Mouse (Mus musculus) small intestine, adult 2 months (tissue): ENCODE measurements around the gene Galnt6. TPM values are rescaled to one million over a fixed set of nuclear protein-coding genes. Genes with fewer than 3 reads are reported as not detected.

Experiments
- H3K27ac ChIP-seq: fragments of 200-500 bp; 2 replicates; pipeline ENCODE4 v1.5.1; 2012; ENCODE audit warnings: low read depth, low read length, control low read depth, inconsistent platforms; ENCODE audit not compliant: insufficient read depth
- H3K27me3 ChIP-seq: fragments of 200-500 bp; 2 replicates; pipeline ENCODE4 v1.6.1; 2012; ENCODE audit warnings: mild to moderate bottlenecking, moderate library complexity, low read length, inconsistent platforms; ENCODE audit not compliant: control insufficient read depth, insufficient read depth
- H3K36me3 ChIP-seq: fragments of 200-500 bp; 2 replicates; pipeline ENCODE4 v1.6.1; 2012; ENCODE audit warnings: mild to moderate bottlenecking, low read length, control low read depth, inconsistent platforms; ENCODE audit not compliant: control insufficient read depth, insufficient read depth
- H3K4me1 ChIP-seq: fragments of 200-500 bp; 2 replicates; pipeline ENCODE4 v1.6.1; 2012; ENCODE audit warnings: low read length, inconsistent platforms, mixed read lengths; ENCODE audit not compliant: control insufficient read depth, insufficient read depth, insufficient read length
- H3K4me3 ChIP-seq: fragments of 200-500 bp; 2 replicates; pipeline ENCODE4 v1.5.1; 2012; ENCODE audit warnings: low read depth, mild to moderate bottlenecking, control low read depth, inconsistent platforms, low read length, moderate library complexity
- CTCF ChIP-seq: fragments of 200-500 bp; IDR thresholded peaks from 2 replicates; pipeline ENCODE4 v1.5.1; 2012; ENCODE audit warnings: low read depth, mild to moderate bottlenecking, control low read depth, inconsistent platforms, low read length, moderate library complexity, mixed read lengths; ENCODE audit not compliant: insufficient replicate concordance, insufficient read length; ENCODE audit errors: extremely low read depth
- POLR2A ChIP-seq: fragments of 200-500 bp; IDR thresholded peaks from 2 replicates; pipeline ENCODE4 v1.6.1; 2012; ENCODE audit warnings: low read depth, mild to moderate bottlenecking, control low read depth, inconsistent platforms, low read length, moderate library complexity
- WGBS: fragments of 180-500 bp; shearing (Covaris S2); methylation state at CpG from one replicate; pipeline ENCODE4 v1.1.7; 2018; 5-methylcytosine and 5-hydroxymethylcytosine counted together
- polyA plus RNA-seq: library from polyadenylated mRNA; depleted of rRNA; stranded (reverse); fragments of >200 nt; gene quantifications from 2 replicates; pipeline ENCODE4 v1.2.3, GENCODE M21; 2012

Gene Galnt6
- polyA plus RNA-seq, 1 experiment = 73.0 TPM

- no peaks in the 10 kb centered on the region for H3K36me3 ChIP-seq
- H3K4me1 ChIP-seq = peaks cover 38% of the 10 kb centered on the region
- no peaks in the 10 kb centered on the region for H3K27me3 ChIP-seq
- H3K27ac ChIP-seq = peak overlapping the region; percentile 96
- H3K4me3 ChIP-seq = peak overlapping the region; percentile 43
- TF ChIP-seq CTCF (no peak), POLR2A (no peak)
- WGBS = 15% methylated on average over 6 of the region's 6 CpGs
Measured at GRCm38 (mm10) chr15:100667420-100667819, 61.8 kb downstream of the Galnt6 start.

GRCm38 (mm10) chr15:100666851-100667250, 62.3 kb downstream of the Galnt6 start:
- WGBS = 14% methylated on average over 12 of the region's 12 CpGs
- TF ChIP-seq POLR2A (peak; percentile 25; the same call in 1 of the 2 replicates), CTCF (no peak)

GRCm38 (mm10) chr15:100666219-100666696, 62.9 kb downstream of the Galnt6 start:
- TF ChIP-seq POLR2A (0 out of 2 replicates have a peak, but pooled peaks have one; percentile 21), CTCF (no peak)
- H3K27ac ChIP-seq = peak overlapping the region; percentile 96
- no peaks in the 10 kb centered on the region for H3K36me3 ChIP-seq
- peak overlapping the region; percentile 40 for H3K4me3 ChIP-seq
- H3K27me3 ChIP-seq = no peaks in the 10 kb centered on the region
- peaks cover 38% of the 10 kb centered on the region for H3K4me1 ChIP-seq
- WGBS = 3% methylated on average over 7 of the region's 7 CpGs

More at GRCm38 (mm10) chr15:100666851-100667250, 62.3 kb downstream of the Galnt6 start:
- no peaks in the 10 kb centered on the region for H3K27me3 ChIP-seq
- peak overlapping the region; percentile 43 for H3K4me3 ChIP-seq
- H3K4me1 ChIP-seq = peaks cover 38% of the 10 kb centered on the region
- peak overlapping the region; percentile 96 for H3K27ac ChIP-seq
- H3K36me3 ChIP-seq = no peaks in the 10 kb centered on the region

GRCm38 (mm10) chr15:100665411-100666218, 63.6 kb downstream of the Galnt6 start:
- H3K27ac ChIP-seq = peak overlapping the region; percentile 96
- 24% methylated on average over 9 of the region's 9 CpGs for WGBS
- H3K4me1 ChIP-seq = peaks cover 38% of the 10 kb centered on the region
- H3K4me3 ChIP-seq = no peak overlapping the region
- H3K36me3 ChIP-seq = no peaks in the 10 kb centered on the region
- TF ChIP-seq POLR2A (no peak), CTCF (no peak)
- H3K27me3 ChIP-seq = no peaks in the 10 kb centered on the region

- TF ChIP-seq CTCF (no peak), POLR2A (no peak)
- H3K4me1 ChIP-seq = peaks cover 40% of the 10 kb centered on the region
- peak overlapping the region; percentile 28; the same call in 1 of the 2 replicates for H3K27ac ChIP-seq
- no peak overlapping the region for H3K4me3 ChIP-seq
- no peaks in the 10 kb centered on the region for H3K36me3 ChIP-seq
- WGBS = 45% methylated on average over 9 of the region's 9 CpGs
- H3K27me3 ChIP-seq = no peaks in the 10 kb centered on the region
Measured at GRCm38 (mm10) chr15:100664813-100665274, 64.3 kb downstream of the Galnt6 start.

- no peaks in the 10 kb centered on the region for H3K36me3 ChIP-seq
- H3K27ac ChIP-seq = no peak overlapping the region
- no peaks in the 10 kb centered on the region for H3K27me3 ChIP-seq
- H3K4me3 ChIP-seq = no peak overlapping the region
- H3K4me1 ChIP-seq = peaks cover 17% of the 10 kb centered on the region; the same call in 1 of the 2 replicates
- no peak for TF ChIP-seq CTCF
- TF ChIP-seq POLR2A = no peak
- WGBS = 91% methylated on average over 5 of the region's 5 CpGs
Measured at GRCm38 (mm10) chr15:100660805-100661204, 68.4 kb downstream of the Galnt6 start.

GRCm38 (mm10) chr15:100660306-100660705, 68.9 kb downstream of the Galnt6 start:
- H3K27ac ChIP-seq = no peak overlapping the region
- WGBS = 70% methylated on average over 9 of the region's 9 CpGs
- peaks cover 12% of the 10 kb centered on the region; the same call in 1 of the 2 replicates for H3K4me1 ChIP-seq
- no peaks in the 10 kb centered on the region for H3K27me3 ChIP-seq
- no peak overlapping the region for H3K4me3 ChIP-seq
- no peak for TF ChIP-seq CTCF
- TF ChIP-seq POLR2A = no peak
- H3K36me3 ChIP-seq = no peaks in the 10 kb centered on the region
